Mouse (Mus musculus) lung, adult 2 months (tissue): ENCODE data around the gene Akap9. TPM values are rescaled to one million over a fixed set of nuclear protein-coding genes. Genes with fewer than 3 reads are reported as not detected.
"Not testable (repeated sequence)": the region's sequence is repeated elsewhere in the genome, so short reads cannot be mapped to it uniquely, and the experiment has no call there.

Source experiments
- DNase-seq: peaks from one replicate; pipeline ENCODE4 v3.0.0; 2022
- H3K4me1 ChIP-seq: fragments of 200-500 bp; 2 replicates; pipeline ENCODE4 v1.6.1; 2011; ENCODE audit warnings: low read length; ENCODE audit not compliant: control insufficient read depth, insufficient read depth
- H3K4me3 ChIP-seq: fragments of 200-500 bp; replicated peaks from 2 replicates; pipeline ENCODE3; 2011; ENCODE audit warnings: low read depth, mild to moderate bottlenecking, control low read depth, low read length; ENCODE audit errors: extremely low read depth
- CTCF ChIP-seq: fragments of 200-500 bp; IDR thresholded peaks from 2 replicates; pipeline ENCODE4 v1.5.1; 2011; ENCODE audit warnings: mild to moderate bottlenecking, low read length, control low read depth; ENCODE audit not compliant: insufficient read depth
- POLR2A ChIP-seq: fragments of 200-500 bp; IDR thresholded peaks from 2 replicates; pipeline ENCODE4 v1.6.1; 2011; ENCODE audit warnings: low read depth, mild to moderate bottlenecking, control low read depth, low read length, borderline replicate concordance; ENCODE audit errors: extremely low read depth
- WGBS: fragments of 180-500 bp; shearing (Covaris S2); methylation state at CpG from one replicate; pipeline ENCODE4 v1.1.7; 2018; 5-methylcytosine and 5-hydroxymethylcytosine counted together
- polyA plus RNA-seq: library from polyadenylated mRNA; depleted of rRNA; stranded (reverse); fragments of >200 nt; gene quantifications from 2 replicates; pipeline ENCODE4 v1.2.3, GENCODE M21; 2012; rRNA removed

Gene Akap9
- 6.9 and 8.4 TPM in 2 replicates for polyA plus RNA-seq

DNA sequence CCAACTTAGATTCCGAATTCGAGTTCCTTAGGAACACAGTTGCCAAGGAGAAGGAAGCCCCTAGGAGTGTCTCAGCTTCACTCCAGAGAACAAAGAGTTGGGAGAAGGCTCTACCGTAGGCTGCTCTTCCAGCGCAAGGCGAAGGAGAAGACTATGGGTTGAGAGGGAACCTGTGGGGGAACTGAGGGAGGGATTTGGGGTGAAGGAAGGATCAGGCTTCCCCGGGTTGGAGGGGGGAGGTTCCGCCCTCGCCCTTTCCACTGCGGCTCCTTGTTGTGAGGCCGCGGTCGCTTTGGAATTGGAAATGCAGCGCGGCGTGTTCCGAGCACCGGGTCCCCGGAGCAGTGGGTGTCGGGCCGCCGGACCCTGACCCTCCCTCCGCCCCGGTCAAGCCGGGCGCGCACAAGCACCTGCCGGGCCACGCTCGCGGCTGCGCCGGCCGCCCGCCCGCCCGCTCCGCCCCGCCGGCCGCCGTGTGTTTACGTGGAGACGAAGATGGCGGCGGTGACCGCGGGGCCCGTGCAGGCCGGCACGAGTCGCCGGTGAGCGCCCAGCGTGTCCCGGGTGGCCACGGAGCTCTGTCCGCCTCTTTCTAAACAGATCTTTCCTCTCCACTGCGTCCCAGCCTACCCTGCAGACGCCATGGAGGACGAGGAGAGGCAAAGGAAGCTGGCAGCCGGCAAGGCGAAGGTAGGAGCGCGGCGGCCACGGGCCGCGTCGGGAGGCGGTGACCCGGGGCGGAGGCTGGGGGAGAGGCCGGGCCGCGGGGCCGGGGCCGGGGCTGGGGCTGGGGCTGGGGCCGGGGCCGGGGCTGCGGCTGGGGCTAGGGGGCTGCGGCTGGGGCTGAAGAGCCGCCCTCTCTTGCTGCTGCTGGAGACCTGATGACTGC lies at the start of gene Akap9:
Gene Akap9, plus strand, starts transcription at position 254 of the 889 bp plus-strand sequence.
- Histone ChIP-seq H3K4me3 (peak within 1 kb of the TSS; percentile 100), H3K4me1 (peaks cover 5% of the 10 kb centered on the region)
- peak; percentile 79 for DNase-seq
- WGBS, result under 1% methylated on average over 63 of the region's 82 CpGs
- TF ChIP-seq POLR2A (peak; percentile 35; the same call in 1 of the 2 replicates), CTCF (no peak)

- 63% methylated on average over 7 of the region's 7 CpGs for WGBS
- DNase-seq, H3K4me1 ChIP-seq, H3K4me3 ChIP-seq: not testable (repeated sequence)
Measured at GRCm38 (mm10) chr5:3886862-3887261, 41.0 kb upstream of the Akap9 start.

DNA sequence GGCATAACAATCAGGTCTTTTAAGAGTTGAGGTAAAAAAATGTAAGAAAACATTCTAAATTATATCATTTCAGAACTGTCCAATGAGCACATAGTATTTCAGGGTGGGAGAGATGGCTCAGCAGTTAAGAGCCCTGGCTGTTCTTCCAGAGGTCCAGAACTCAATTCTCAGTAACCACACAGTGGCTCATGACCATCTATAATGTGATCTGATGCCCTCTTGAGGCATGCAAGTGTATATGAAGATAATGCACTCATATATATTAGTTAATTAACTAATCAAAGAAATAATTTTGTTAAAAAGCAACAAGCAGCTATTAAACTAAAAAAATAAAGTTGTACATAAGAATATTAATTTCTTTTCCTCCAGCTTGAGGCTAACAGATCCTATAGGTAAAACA lies 38.7 kb upstream of the Akap9 start:
- DNase-seq, result no peak
- TF ChIP-seq CTCF (no peak), POLR2A (no peak)
- Histone ChIP-seq H3K4me1 (no peaks in the 10 kb centered on the region), H3K4me3 (no peak overlapping the region)

GRCm38 (mm10) chr5:3893459-3894293 lies 34.2 kb upstream of the Akap9 start, which contains the start of gene Mterf1a:
Mterf1a (minus strand) TSS chr5:3893933.
- peak; percentile 20 for DNase-seq
- WGBS, result under 1% methylated on average over 10 of the region's 47 CpGs
- H3K4me3 ChIP-seq, result peak within 1 kb of the TSS; percentile 49
- H3K4me1 ChIP-seq, result not testable (repeated sequence)

DNA sequence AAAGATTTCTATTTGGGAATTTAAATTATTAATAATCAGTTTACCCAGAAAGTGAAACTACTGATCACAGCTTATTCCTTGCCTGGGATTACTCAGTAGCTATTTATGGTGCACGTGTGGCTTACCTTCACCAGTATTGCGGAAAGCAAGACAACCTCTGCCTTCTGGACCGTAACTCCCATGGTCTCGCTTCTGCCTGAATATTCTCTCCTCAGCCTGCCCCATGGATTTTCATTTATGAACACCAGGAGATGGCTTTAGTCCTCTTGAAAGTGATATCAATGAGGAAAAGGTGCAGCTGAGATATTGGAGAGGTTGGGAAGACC lies 33.6 kb upstream of the Akap9 start:
- WGBS, result 93% methylated on average over 4 of the region's 4 CpGs
- not testable (repeated sequence) for H3K4me3 ChIP-seq, H3K4me1 ChIP-seq, DNase-seq

GRCm38 (mm10) chr5:3905471-3905870 lies 22.4 kb upstream of the Akap9 start:
- 48% methylated on average over 2 of the region's 2 CpGs for WGBS
- DNase-seq, result no peak
- no peak overlapping the region for H3K4me3 ChIP-seq
- no peaks in the 10 kb centered on the region for H3K4me1 ChIP-seq
- TF ChIP-seq CTCF, result no peak

DNA sequence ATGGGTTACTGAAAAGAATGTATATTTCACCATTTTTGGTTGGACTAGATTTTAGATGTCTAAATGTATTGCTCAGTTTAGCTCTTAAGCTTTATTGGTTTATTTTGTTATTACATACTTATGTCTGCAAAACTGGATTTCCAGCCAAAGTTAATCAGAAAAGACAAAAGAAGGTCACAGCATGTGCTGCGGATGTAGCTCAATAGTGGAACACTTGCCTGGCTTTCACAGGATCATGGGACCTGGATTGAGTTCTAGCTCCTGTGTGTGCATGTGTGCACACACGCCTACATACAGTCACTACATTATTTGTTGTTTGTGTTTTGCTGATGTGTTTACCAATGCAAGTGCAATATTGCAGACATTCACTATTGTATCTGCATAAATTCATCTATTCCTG lies 5.5 kb upstream of the Akap9 start:
- no peaks in the 10 kb centered on the region for H3K4me1 ChIP-seq
- no peak for TF ChIP-seq CTCF
- no peak for TF ChIP-seq POLR2A
- DNase-seq, result no peak
- WGBS, result 84% methylated on average over 2 of the region's 2 CpGs
- H3K4me3 ChIP-seq, result no peak overlapping the region

DNA sequence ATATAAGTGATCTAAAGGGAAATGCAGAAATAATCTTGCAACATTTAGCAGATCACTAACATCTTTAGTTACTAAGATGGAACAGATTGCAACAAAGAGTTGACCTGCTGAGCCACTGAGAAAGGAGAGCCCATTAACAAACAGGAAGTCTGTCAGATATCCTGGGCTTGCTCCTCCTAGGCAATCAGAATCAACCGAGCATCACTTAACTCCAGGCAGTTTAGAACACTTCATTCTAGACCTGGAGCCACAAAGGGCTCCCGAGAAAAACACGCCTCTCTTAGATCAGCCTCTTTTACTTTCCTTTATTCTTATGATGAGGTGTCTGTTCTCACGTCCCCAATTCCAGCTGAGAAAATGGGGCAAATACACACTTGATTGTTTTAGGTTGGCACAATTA lies 1.2 kb upstream of the Akap9 start:
- H3K4me1 ChIP-seq, result peaks cover 5% of the 10 kb centered on the region
- 53% methylated on average over 4 of the region's 4 CpGs for WGBS
- H3K4me3 ChIP-seq, result no peak overlapping the region
- DNase-seq, result no peak
- TF ChIP-seq CTCF, result no peak
- TF ChIP-seq POLR2A, result no peak

GRCm38 (mm10) chr5:3928690-3929046 lies 814 bp downstream of the Akap9 start:
- Histone ChIP-seq H3K4me1 (peaks cover 5% of the 10 kb centered on the region), H3K4me3 (peak overlapping the region; percentile 100)
- peak; percentile 39 for DNase-seq
- no peak for TF ChIP-seq CTCF
- TF ChIP-seq POLR2A, result no peak
- under 1% methylated on average over 12 of the region's 12 CpGs for WGBS

GRCm38 (mm10) chr5:3930760-3931159 lies 2.9 kb downstream of the Akap9 start:
- no peak for DNase-seq
- H3K4me3 ChIP-seq, result no peak overlapping the region
- no peak for TF ChIP-seq CTCF
- no peak for TF ChIP-seq POLR2A
- peaks cover 5% of the 10 kb centered on the region for H3K4me1 ChIP-seq
- 67% methylated on average over 5 of the region's 5 CpGs for WGBS
